Mouse (Mus musculus): ENCODE measurements around the gene Wwc1. TPM values are rescaled to one million over a fixed set of nuclear protein-coding genes. Genes with fewer than 3 reads are reported as not detected.

Gene Wwc1
- polyA plus RNA-seq, 1 experiment from 2014 or later, result 2.0 TPM

DNA sequence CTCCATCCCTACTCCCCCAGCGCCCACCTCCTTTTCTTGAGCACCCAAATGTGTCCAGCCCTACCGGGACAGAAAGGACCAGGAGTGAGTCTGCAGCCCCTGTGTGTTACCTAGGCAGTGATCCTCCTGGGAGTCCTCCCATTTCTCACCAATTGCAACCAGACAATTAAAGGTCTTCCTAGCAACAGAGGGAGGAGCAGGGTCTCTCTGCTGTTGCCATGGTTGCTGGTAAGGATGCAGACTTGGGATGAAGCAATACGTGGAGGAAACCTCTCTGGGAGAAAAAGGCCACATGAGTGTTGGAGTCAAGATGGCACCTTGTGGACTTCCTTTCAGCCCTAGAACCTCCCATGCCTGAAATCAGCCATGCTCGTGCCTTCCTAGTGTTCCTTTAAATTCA, 19.7 kb upstream of the Wwc1 start:
- 18% methylated on average over 4 of the region's 4 CpGs for WGBS

DNA sequence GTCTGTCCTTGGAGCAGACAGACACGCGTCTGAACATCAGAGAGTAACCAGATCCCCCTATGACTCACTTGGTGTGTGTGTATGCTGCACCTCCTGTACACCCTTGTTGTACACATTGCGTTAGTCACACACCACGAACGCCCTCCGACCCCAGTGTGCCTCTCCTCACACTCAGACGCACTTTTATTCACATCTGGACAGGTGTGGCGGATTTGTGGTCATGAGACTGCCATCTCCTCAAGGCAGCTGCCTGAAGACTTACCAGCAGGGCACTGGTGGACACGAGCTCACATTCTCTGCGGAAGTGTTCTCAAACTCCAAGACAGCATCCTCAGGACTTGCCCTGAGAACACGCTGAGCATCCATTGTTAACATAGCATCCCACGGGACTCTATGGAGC, 17.7 kb upstream of the Wwc1 start:
- H3K36me3 ChIP-seq (ENCODE audit: control insufficient read depth, insufficient read depth, low read length), result no peaks in the 10 kb centered on the region
- 67% methylated on average over 12 of the region's 12 CpGs for WGBS

More for the DNA sequence above, 19.7 kb upstream of the Wwc1 start:
- H3K4me1 ChIP-seq (ENCODE audit: control insufficient read depth in 2 of 2, insufficient read depth in 2 of 2, low read length in 2 of 2), result peaks cover 2 to 4% of the 10 kb centered on the region in 2 experiments; a peak in 3 of 4 replicates
- H3K27me3 ChIP-seq (ENCODE audit: control insufficient read depth, insufficient read depth, low read length), result peaks cover 16% of the 10 kb centered on the region
- no peaks in the 10 kb centered on the region for H3K36me3 ChIP-seq (ENCODE audit: control insufficient read depth, insufficient read depth, low read length)
- no peak overlapping the region for H3K4me2 ChIP-seq (ENCODE audit: low read length)
- H3K27ac ChIP-seq (replicated peaks in 1 of 2; ENCODE audit: control insufficient read depth in 1 of 2, insufficient read depth in 1 of 2, low read depth in 2 of 2, low read length in 2 of 2), result no peak overlapping the region
- H3K4me3 ChIP-seq (ENCODE audit: control insufficient read depth in 1 of 2, insufficient read depth in 1 of 2, low read depth in 1 of 2, low read length in 2 of 2), result no peak overlapping the region
- no peak overlapping the region for H3K9ac ChIP-seq (ENCODE audit: low read length)
- H3K9me3 ChIP-seq (ENCODE audit: control insufficient read depth, low read length), result no peaks in the 10 kb centered on the region
- no peak for ATAC-seq (ENCODE audit: insufficient number of reproducible peaks, insufficient read depth, low FRiP score, low read depth)

GRCm38 (mm10) chr11:35995310-35995709, 15.0 kb upstream of the Wwc1 start:
- Histone ChIP-seq H3K27me3 (ENCODE audit: control insufficient read depth, insufficient read depth, low read length) (peaks cover 8% of the 10 kb centered on the region; the same call in 1 of the 2 replicates), H3K36me3 (ENCODE audit: control insufficient read depth, insufficient read depth, low read length) (no peaks in the 10 kb centered on the region)
- no peak for ATAC-seq (ENCODE audit: insufficient number of reproducible peaks, insufficient read depth, low FRiP score, low read depth)

More for the DNA sequence above, 17.7 kb upstream of the Wwc1 start:
- Histone ChIP-seq H3K27me3 (ENCODE audit: control insufficient read depth, insufficient read depth, low read length) (peaks cover 16% of the 10 kb centered on the region), H3K9ac (ENCODE audit: low read length) (no peak overlapping the region), H3K4me1 (ENCODE audit: control insufficient read depth in 2 of 2, insufficient read depth in 2 of 2, low read length in 2 of 2) (peaks cover 2 to 4% of the 10 kb centered on the region in 2 experiments; a peak in 3 of 4 replicates), H3K9me3 (ENCODE audit: control insufficient read depth, low read length) (no peaks in the 10 kb centered on the region), H3K27ac (replicated peaks in 1 of 2; ENCODE audit: control insufficient read depth in 1 of 2, insufficient read depth in 1 of 2, low read depth in 2 of 2, low read length in 2 of 2) (no peak overlapping the region), H3K4me2 (ENCODE audit: low read length) (no peak overlapping the region), H3K4me3 (ENCODE audit: control insufficient read depth in 1 of 2, insufficient read depth in 1 of 2, low read depth in 1 of 2, low read length in 2 of 2) (no peak overlapping the region)
- no peak for ATAC-seq (ENCODE audit: insufficient number of reproducible peaks, insufficient read depth, low FRiP score, low read depth)

GRCm38 (mm10) chr11:35991846-35992245, 11.5 kb upstream of the Wwc1 start:
- H3K9me3 ChIP-seq (ENCODE audit: control insufficient read depth, low read length), result no peaks in the 10 kb centered on the region
- 61% methylated on average over 2 of the region's 2 CpGs for WGBS
- no peak for ATAC-seq (ENCODE audit: insufficient number of reproducible peaks, insufficient read depth, low FRiP score, low read depth)

More at GRCm38 (mm10) chr11:35995310-35995709, 15.0 kb upstream of the Wwc1 start:
- Histone ChIP-seq H3K4me3 (ENCODE audit: control insufficient read depth in 1 of 2, insufficient read depth in 1 of 2, low read depth in 1 of 2, low read length in 2 of 2) (no peak overlapping the region), H3K9ac (ENCODE audit: low read length) (no peak overlapping the region), H3K4me1 (ENCODE audit: control insufficient read depth in 2 of 2, insufficient read depth in 2 of 2, low read length in 2 of 2) (no peaks in the 10 kb centered on the region; a peak in 1 of 4 replicates), H3K27ac (replicated peaks in 1 of 2; ENCODE audit: control insufficient read depth in 1 of 2, insufficient read depth in 1 of 2, low read depth in 2 of 2, low read length in 2 of 2) (no peak overlapping the region), H3K4me2 (ENCODE audit: low read length) (no peak overlapping the region), H3K9me3 (ENCODE audit: control insufficient read depth, low read length) (no peaks in the 10 kb centered on the region)

GRCm38 (mm10) chr11:35989967-35990366, 9.6 kb upstream of the Wwc1 start:
- Histone ChIP-seq H3K4me1 (ENCODE audit: control insufficient read depth in 2 of 2, insufficient read depth in 2 of 2, low read length in 2 of 2) (peaks cover 5 to 7% of the 10 kb centered on the region in 2 experiments; a peak in 3 of 4 replicates), H3K36me3 (ENCODE audit: control insufficient read depth, insufficient read depth, low read length) (no peaks in the 10 kb centered on the region), H3K4me2 (ENCODE audit: low read length) (no peak overlapping the region), H3K27me3 (ENCODE audit: control insufficient read depth, insufficient read depth, low read length) (peaks cover 4% of the 10 kb centered on the region; the same call in 1 of the 2 replicates), H3K9me3 (ENCODE audit: control insufficient read depth, low read length) (no peaks in the 10 kb centered on the region), H3K4me3 (ENCODE audit: control insufficient read depth in 1 of 2, insufficient read depth in 1 of 2, low read depth in 1 of 2, low read length in 2 of 2) (no peak overlapping the region), H3K9ac (ENCODE audit: low read length) (no peak overlapping the region), H3K27ac (replicated peaks in 1 of 2; ENCODE audit: control insufficient read depth in 1 of 2, insufficient read depth in 1 of 2, low read depth in 2 of 2, low read length in 2 of 2) (no peak overlapping the region)
- no peak for ATAC-seq (ENCODE audit: insufficient number of reproducible peaks, insufficient read depth, low FRiP score, low read depth)
- 64% methylated on average over 4 of the region's 4 CpGs for WGBS

More at GRCm38 (mm10) chr11:35991846-35992245, 11.5 kb upstream of the Wwc1 start:
- H3K27me3 ChIP-seq (ENCODE audit: control insufficient read depth, insufficient read depth, low read length), result no peaks in the 10 kb centered on the region
- H3K4me2 ChIP-seq (ENCODE audit: low read length), result no peak overlapping the region
- H3K27ac ChIP-seq (replicated peaks in 1 of 2; ENCODE audit: control insufficient read depth in 1 of 2, insufficient read depth in 1 of 2, low read depth in 2 of 2, low read length in 2 of 2), result no peak overlapping the region
- H3K36me3 ChIP-seq (ENCODE audit: control insufficient read depth, insufficient read depth, low read length), result no peaks in the 10 kb centered on the region
- H3K4me1 ChIP-seq (ENCODE audit: control insufficient read depth in 2 of 2, insufficient read depth in 2 of 2, low read length in 2 of 2), result no peaks in the 10 kb centered on the region
- no peak overlapping the region for H3K9ac ChIP-seq (ENCODE audit: low read length)
- no peak overlapping the region for H3K4me3 ChIP-seq (ENCODE audit: control insufficient read depth in 1 of 2, insufficient read depth in 1 of 2, low read depth in 1 of 2, low read length in 2 of 2)

- peaks cover 15% of the 10 kb centered on the region for H3K27me3 ChIP-seq (ENCODE audit: control insufficient read depth, insufficient read depth, low read length)
- under 1% methylated on average over 19 of the region's 19 CpGs for WGBS
- no peaks in the 10 kb centered on the region for H3K36me3 ChIP-seq (ENCODE audit: control insufficient read depth, insufficient read depth, low read length)
- peaks cover 5 to 7% of the 10 kb centered on the region in 2 experiments; a peak in 3 of 4 replicates for H3K4me1 ChIP-seq (ENCODE audit: control insufficient read depth in 2 of 2, insufficient read depth in 2 of 2, low read length in 2 of 2)
- peak overlapping the region; percentile 65 for H3K4me2 ChIP-seq (ENCODE audit: low read length)
- H3K9me3 ChIP-seq (ENCODE audit: control insufficient read depth, low read length), result no peaks in the 10 kb centered on the region
- H3K4me3 ChIP-seq (ENCODE audit: control insufficient read depth in 1 of 2, insufficient read depth in 1 of 2, low read depth in 1 of 2, low read length in 2 of 2), result peak overlapping the region; percentile 27 to 31
- H3K27ac ChIP-seq (replicated peaks in 1 of 2; ENCODE audit: control insufficient read depth in 1 of 2, insufficient read depth in 1 of 2, low read depth in 2 of 2, low read length in 2 of 2), result no peak overlapping the region
- peak; percentile 72; the same call in 1 of the 2 replicates for ATAC-seq (ENCODE audit: insufficient number of reproducible peaks, insufficient read depth, low FRiP score, low read depth)
- peak overlapping the region; percentile 54; the same call in 1 of the 2 replicates for H3K9ac ChIP-seq (ENCODE audit: low read length)
Observed at GRCm38 (mm10) chr11:35985841-35986393, 5.6 kb upstream of the Wwc1 start.

- no peak overlapping the region for H3K27ac ChIP-seq (replicated peaks in 1 of 2; ENCODE audit: control insufficient read depth in 1 of 2, insufficient read depth in 1 of 2, low read depth in 2 of 2, low read length in 2 of 2)
- no peak overlapping the region for H3K9ac ChIP-seq (ENCODE audit: low read length)
- ATAC-seq (ENCODE audit: insufficient number of reproducible peaks, insufficient read depth, low FRiP score, low read depth), result no peak
- peaks cover 28% of the 10 kb centered on the region for H3K27me3 ChIP-seq (ENCODE audit: control insufficient read depth, insufficient read depth, low read length)
- WGBS, result 75% methylated on average over 3 of the region's 3 CpGs
- no peak overlapping the region for H3K4me3 ChIP-seq (ENCODE audit: control insufficient read depth in 1 of 2, insufficient read depth in 1 of 2, low read depth in 1 of 2, low read length in 2 of 2)
- no peak overlapping the region for H3K4me2 ChIP-seq (ENCODE audit: low read length)
- no peaks in the 10 kb centered on the region for H3K36me3 ChIP-seq (ENCODE audit: control insufficient read depth, insufficient read depth, low read length)
- H3K4me1 ChIP-seq (ENCODE audit: control insufficient read depth in 2 of 2, insufficient read depth in 2 of 2, low read length in 2 of 2), result peaks cover 7 to 17% of the 10 kb centered on the region in 2 experiments
- H3K9me3 ChIP-seq (ENCODE audit: control insufficient read depth, low read length), result no peaks in the 10 kb centered on the region
Observed at GRCm38 (mm10) chr11:35982734-35983133, 2.4 kb upstream of the Wwc1 start.
